Mouse (Mus musculus): ENCODE measurements around the gene Gm9573.

Gene Gm9573

DNA sequence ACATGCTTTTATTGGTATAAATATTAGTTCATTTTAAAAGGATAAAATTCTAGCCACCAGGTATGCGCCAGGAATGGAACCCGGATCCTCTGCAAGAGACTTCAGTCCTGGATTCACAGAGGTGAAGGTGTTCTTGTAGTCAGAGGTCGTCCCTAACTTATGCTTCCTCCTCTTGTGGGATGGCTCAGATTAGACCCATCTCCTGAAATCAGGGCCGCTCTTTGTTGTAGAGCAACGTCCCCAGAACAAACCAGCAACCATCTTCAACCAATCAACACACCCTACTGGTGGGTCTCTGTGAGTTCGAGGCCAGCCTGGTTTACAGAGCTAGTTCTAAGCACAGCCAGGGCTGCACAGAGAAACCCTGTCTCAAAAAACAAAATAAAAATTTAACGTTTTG, 32.0 kb downstream of the Gm9573 start:
- in situ Hi-C loops (cut with MboI, MseI) = no loop called here

DNA sequence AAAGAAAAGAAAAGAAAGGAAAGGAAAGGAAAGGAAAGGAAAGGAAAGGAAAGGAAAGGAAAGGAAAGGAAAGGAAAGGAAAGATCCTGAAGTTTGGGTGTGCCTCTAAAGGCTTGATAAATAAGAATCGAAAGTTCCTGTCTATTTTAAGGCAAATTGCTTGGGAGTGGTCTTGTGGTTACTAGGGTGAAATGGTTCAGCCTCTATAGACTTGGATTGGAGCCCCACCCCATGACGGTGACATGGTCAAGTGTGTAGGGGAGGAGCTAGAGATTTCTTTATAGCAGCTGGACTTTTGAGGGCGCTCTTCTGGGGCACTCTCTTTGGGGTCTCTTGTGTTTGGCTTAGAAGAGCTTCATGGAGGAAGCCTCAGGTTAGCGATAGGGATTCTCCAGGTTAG, 32.7 kb downstream of the Gm9573 start:
- in situ Hi-C loops (cut with MboI, MseI) = no loop called here

DNA sequence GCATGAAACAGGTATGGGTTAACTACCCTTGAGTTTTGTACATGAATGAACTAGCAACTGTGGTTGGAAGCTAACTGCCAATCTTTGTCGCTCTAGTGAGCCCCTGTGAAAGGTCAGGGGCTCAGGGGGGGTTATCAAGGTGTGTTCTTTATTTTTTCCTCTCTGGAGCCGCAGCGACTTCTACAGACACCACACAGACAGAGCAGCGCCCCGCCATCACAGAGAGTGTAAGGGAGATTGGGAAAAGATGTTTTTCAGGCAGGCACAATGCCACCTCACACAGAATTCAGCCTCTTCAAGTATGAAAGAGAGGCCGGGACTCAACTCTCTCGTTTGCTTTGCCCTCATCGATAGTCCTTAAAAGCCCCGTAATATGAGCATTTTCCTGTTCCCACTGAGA, 34.3 kb downstream of the Gm9573 start:
- in situ Hi-C loops (cut with MboI, MseI) = no loop called here

DNA sequence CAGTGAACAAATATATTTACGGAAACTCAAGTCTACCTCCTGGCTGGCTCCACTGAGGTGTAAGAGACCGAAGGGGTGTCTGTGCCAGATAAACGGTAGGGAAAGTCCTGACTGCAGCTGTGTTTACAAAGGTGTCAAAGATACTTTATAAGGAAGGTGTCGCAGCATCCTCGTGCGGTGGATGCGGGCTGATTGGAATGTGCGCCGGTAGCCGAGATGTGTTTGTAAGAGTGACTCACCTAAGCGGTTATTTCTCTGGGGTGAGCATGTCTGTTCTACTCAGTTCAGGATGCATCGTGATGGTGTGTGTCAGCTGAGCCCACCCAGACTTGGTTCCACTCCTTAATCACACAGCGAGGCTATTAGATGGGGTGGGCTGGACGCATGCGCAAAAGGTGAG, 34.7 kb downstream of the Gm9573 start:
- in situ Hi-C loops (cut with MboI, MseI) = no loop called here

DNA sequence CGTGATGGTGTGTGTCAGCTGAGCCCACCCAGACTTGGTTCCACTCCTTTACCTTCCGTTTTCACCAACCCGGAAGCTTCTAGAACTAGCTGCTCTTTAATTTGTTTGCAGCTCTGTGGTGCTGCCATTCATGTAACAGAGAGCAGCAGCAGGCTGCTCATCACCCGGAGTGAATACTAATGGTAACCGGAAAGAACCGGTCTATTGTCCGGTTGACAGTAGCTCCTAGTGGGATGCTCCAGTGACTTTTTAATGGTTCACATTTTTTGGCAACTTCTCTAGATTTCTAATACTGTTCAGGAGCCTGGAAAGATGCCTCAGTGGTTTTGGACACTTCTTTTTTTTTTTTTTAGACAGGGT, 35.2 kb downstream of the Gm9573 start:
- in situ Hi-C loops (cut with MboI, MseI) = no loop called here

DNA sequence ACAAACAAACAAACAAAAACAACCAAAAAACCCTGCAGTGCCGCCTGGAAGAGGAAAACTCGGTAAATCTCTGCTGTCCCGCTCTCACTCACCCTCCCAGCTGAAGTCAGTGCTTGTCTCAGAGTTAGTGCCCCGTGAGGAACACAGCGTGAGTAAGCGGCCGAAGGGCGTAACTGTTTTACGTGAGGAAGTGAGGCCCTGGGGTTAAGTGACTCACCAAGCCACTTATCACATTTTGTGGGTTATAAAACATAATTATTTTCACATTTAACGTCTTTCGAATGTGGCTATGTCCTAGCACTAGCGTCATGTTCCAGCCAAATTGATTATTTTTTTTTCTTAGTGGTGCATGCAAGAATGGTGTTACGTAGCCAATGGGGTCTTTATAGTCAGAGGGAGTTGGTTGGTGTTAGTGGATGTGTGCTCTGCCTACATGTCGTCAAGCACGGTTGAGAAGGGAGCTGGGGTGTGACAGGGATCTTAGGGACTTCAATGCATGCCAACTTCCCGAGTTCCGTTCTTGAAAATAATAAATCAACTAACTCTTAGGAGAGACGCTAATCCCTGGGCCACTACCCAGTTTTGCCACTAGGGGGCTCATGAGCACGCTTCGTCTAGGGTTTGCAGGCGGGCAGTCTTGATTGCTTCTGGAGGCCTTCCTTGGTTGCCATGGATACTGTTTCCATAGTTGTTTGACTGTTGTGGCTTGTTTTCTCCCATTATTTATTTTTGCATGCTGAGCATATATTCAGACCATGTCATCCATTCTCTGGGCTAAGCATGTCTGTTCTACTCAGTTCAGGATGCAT, 35.8 kb downstream of the Gm9573 start:
- in situ Hi-C loops (cut with MboI, MseI) = no loop called here

DNA sequence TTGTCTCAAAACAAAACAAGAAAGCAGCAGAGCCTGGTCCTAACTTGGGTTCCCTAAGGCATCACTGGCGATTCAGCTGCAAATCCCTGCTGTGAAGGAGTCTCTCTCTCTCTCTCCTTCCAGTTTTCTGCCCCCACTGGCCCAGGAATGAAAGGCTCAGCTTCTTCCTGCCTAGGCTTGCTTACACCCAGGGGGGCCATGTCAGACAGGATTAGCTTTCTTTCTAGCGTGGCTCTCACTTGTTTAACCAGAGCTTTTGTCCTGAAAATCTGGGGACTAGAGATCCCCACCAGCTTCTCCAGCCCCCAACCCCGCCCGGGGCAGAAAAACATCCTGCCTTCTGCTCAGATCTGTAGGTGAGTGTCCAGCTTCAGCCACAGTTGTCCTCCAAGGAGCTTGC, 38.0 kb downstream of the Gm9573 start:
- in situ Hi-C loops (cut with MboI, MseI) = no loop called here

DNA sequence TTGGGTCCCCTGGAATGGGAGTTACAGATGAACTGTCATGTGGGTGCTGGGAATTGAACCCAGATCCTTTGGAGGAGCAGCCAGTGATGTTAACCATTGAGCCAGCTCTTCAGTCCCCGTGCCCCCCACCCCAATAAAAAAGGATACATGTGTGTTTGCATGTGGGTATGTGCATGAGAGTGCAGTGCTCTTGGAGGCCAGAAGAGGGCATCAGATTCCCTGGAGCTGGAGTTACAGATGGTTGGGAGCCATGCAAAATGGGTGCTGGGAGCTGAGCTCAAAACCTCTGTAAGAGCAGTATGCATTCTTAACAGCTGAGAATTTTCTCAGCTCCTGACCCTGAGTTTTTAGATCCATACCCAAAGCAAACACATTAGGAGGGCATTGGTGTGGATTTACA, 39.1 kb downstream of the Gm9573 start:
- in situ Hi-C loops (cut with MboI, MseI) = no loop called here

DNA sequence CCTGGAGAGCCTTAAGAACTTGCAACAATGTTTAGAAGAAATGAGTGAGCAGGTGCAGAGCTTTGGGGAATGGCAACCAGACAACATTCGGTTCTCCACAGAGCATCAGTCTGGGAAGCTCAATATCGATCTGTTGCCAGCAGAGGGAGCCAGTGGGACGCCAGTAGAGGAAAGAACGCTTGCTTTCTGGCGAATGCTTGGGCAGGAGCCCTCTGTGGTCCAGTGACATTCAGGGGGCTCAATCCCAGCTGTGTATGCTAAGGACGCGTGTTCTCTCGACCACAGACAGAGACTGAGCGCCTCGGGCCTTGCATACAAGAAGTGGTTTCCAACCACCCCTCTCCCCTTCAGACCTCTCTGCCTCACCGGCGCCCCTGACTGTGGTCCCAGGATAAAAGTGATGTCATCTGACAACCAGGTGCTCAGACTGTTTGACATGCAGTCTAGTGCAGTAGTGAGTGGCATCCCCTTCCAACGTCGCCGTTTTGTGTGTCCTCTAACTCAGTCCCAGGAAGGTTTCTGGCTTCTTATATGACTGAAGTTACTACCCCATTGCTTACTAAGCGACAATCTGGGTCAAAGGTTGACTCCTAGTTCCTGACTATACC, 42.0 kb downstream of the Gm9573 start:
- in situ Hi-C loops (cut with MboI, MseI) = loop anchor here in 1 of 2 experiments (5.0 kb wide), 1 partner anchor 153 kb away; no protein-coding TSS in a partner anchor

DNA sequence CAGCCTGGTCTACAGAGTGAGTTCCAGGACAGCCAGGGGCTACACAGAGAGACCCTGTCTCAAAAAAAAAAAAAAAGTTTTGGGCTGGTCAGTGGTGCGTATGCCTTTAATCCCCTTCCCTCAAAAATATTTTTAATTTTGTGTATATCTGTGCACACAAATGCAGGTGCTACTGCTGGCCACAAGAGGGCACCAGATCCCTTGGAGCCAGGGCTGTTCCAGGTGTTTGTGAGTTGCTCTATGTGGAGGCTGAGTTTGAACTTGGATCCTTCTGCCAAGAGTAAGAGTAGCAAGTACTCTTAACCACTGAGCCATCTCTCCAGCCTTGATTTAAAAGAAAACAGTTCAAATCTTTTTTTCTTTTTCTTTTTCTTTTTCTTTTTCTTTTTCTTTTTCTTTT, 43.5 kb downstream of the Gm9573 start:
- in situ Hi-C loops (cut with MboI, MseI) = loop anchor here in 1 of 2 experiments (5.0 kb wide), 1 partner anchor 154 kb away; no protein-coding TSS in a partner anchor

DNA sequence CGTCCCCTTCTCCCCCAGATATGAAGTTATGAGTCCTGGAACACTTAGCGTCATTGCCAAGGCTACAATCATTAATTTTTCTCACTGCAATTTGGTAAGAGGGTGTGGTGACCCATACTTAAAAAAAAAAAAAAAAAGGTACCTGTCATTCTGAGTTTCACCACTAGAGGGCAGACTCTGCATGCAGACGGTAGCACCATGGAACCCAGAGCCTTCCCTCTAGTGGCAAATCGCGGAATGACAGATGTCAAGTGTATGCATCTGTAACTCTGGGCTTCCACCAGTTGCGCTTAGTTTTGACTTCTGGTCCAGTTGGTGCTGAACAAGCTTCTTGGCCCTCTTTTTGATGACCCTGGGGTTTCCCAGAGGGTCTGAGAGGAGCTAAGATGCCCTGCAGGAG, 48.2 kb downstream of the Gm9573 start:
- in situ Hi-C loops (cut with MboI, MseI) = no loop called here

DNA sequence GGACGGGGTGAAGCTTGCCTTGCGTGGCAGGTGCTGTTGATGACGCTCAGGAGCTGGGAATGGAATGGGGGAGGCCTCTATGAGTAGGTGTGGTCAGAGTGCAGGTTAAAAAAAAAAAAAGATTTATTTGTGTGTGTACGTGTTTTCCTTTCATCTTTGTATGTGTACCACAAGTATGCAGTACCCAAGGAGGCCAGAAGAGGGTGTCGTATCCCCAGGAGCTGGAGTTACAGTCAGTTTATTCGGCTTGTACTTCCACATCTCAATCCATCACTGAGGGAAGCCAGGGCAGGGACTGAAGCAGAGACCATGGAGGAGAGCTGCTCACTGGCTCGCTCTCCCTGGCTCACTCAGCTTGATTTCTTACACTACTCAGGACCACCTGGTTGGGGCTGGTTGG, 55.0 kb downstream of the Gm9573 start:
- in situ Hi-C loops (cut with MboI, MseI) = no loop called here

DNA sequence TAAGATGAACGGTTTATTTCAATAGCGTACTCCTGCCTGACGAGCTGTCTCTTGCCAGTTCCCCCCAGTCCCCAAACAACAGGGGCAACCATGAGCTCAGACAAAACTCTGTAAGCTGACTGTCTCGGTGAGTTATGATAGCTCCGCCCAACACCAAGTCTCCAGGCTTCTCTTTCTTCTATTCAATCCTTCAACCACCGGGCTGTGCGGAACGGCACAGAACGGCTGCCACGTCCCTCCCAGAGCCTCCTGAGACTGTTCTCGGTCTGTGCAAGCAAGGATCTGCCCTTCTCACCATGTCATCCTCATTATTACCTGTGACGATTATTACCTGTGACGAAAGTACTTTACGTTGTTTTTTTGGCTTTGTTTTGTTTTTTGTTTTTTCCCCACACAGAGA, 55.6 kb downstream of the Gm9573 start:
- in situ Hi-C loops (cut with MboI, MseI) = no loop called here

DNA sequence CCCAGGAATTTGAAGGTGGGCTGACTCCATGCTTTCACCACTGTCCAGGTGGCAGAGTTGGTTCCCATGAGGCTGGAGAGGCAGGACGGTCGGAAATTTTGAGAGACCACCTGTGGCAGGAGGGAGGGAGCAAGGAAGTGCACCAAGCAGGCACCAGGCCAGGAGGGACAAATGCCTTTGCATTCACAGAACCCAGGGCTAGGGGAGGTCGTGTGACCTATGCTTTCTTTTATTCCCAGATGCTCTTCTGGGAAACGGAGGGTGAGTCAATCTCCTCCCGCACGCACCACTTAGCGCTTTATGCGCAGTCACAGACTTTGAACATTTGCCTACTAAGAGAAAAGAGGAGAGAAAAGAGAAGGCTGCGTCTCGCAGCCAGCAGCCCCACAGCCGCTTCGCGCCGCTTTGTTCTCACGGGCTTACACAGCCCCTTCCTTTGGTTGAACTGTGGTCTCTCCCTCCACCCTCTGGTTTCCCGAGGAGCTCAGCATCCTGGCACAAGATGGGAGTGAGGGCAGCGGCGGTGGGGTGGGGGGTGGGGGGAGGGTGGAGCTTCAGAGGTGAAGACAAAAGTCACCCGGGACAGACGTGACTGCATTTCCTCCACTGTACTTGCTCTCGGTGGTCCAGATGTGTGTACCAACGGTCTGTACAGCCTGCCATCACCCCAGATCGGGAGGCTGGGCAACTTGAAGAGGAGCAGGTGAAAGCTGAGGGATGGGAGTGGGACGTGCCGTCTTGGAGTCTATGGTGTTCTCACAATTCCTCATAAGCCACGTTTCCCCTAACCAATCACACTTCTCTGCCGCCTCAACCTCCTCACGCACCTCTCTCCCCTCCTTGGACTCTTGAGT, 57.1 kb downstream of the Gm9573 start:
- in situ Hi-C loops (cut with MboI, MseI) = no loop called here

Measured in T-helper 17 cell (primary cell).